Mouse (Mus musculus) left cerebral cortex, adult 18-20 months (tissue): Measurements from ENCODE around the gene Tmem26. TPM values are rescaled to one million over a fixed set of nuclear protein-coding genes. Genes with fewer than 3 reads are reported as not detected.
A peak's percentile ranks its signal among the peaks of the same experiment; 100 is the strongest.

ENCODE experiments used
- DNase-seq, 2 experiments: peaks; one replicate each; pipeline ENCODE4 v3.0.0; 2021 to 2022; ENCODE audit warnings: low spot score in 2 of 2, mixed read lengths in 1 of 2
- total RNA-seq, 2 experiments: library from RNA; stranded (reverse); gene quantifications; 2 replicates each; pipeline ENCODE4 v1.2.3; 2021

Tmem26 gene
- total RNA-seq, 2 experiments from 2014 or later: 0.12 TPM

- DNase-seq: no peak
Measured at GRCm38 (mm10) chr10:68750921-68751320, 27.5 kb downstream of the Tmem26 start.

- DNase-seq: peak; percentile 4 to 7
Measured at GRCm38 (mm10) chr10:68759238-68759637, 35.8 kb downstream of the Tmem26 start.

GRCm38 (mm10) chr10:68759789-68760188, 36.3 kb downstream of the Tmem26 start:
- no peak for DNase-seq

DNA sequence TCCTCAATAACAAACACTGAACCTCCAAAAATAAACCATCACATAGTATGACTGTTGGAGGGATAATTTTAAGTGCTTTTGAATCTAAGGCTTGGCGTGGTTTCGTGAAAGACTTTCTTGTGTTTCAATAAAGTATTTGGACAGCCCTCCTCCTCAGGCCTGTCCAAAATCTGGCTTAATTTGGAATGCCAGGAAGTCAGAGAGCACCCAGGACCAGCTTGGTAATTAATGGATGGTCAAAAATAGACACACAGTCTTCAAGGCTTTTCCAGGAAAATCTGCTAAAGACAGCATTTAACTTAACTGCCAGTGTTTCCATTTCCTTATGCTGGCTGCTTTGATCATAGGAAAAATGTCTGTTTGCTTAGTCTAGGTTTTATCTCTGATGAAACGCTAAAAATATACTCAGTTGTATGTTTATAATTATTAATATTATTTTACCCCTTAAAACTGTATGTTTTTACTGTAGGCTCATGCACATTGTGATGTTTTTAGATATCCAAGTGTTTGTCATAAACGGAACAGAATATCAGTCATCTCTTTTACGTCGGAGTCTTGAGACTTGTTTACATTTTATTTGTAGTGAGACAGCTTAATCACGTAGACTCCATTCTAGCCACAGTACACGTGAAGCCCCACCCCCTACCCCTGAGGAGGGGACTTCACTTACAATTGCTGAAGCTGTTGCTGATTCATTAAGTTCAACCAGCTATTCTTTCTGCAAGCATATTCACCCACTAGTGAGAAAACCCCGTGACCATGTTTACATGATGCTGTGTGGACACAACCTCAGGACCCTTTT, 57.8 kb downstream of the Tmem26 start:
- no peak for DNase-seq

DNA sequence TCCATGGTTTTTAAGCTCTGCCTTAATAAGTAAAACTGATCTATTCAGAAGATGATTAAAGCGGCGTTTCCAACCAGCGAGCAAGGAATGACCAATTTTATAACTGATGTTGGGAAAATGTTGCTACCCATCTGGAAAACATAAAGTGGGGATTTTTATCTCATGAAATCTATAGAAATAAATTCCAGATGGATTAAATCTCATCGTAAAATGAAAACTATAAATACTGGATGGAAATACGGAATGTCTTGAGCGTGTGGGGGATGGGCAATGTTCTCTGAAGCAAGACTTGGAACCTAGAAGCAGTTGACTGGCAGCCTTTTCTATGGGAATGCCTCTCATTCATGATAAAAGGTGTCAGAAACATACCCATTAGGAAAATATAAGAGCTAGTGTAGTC, 59.3 kb downstream of the Tmem26 start:
- DNase-seq: no peak

DNA sequence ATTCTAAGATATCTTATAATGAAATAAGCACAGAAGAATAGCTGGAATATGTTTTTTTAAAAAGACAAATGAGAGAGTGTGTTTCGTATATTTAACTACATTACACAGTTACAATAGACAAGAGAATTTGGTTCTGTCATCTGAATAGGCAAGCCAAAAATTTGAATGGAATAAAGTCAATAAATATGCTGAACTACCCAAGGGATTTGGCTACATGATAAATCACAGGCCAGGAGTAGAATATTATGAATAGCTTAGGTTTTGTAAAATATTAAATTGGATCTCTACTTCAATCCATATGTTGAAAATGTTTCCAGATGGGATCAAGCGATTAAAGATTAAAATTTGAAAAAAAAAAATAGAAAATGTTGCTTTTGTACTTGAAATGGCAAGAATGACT, 60.4 kb downstream of the Tmem26 start:
- DNase-seq: no peak

- DNase-seq: no peak
Measured at GRCm38 (mm10) chr10:68784463-68784862, 61.0 kb downstream of the Tmem26 start.

GRCm38 (mm10) chr10:68795466-68795865, 72.0 kb downstream of the Tmem26 start:
- DNase-seq: no peak

GRCm38 (mm10) chr10:68799883-68800282, 76.4 kb downstream of the Tmem26 start:
- DNase-seq: no peak

GRCm38 (mm10) chr10:68800339-68800738, 76.9 kb downstream of the Tmem26 start:
- DNase-seq: no peak

- no peak for DNase-seq
Measured at GRCm38 (mm10) chr10:68806328-68806727, 82.9 kb downstream of the Tmem26 start.

DNA sequence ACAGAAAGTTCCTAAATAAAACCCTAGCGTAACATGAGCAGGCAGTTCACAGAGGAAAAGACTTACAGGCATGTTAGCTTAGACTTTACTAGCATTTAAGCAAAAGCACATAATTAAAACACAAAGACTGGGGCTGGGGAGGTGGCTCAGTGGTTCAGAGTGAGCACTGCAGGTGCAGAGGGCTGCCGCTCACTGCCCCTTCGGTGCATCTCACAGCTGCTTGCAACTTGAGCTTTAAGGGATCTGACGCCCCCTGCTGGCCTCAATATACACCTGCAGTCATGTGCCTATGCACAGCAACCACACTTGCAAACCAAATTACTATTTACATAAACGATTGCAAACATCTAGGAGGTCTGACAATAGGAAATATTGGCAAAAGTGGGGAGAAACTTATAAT, 87.5 kb downstream of the Tmem26 start:
- DNase-seq: no peak

DNA sequence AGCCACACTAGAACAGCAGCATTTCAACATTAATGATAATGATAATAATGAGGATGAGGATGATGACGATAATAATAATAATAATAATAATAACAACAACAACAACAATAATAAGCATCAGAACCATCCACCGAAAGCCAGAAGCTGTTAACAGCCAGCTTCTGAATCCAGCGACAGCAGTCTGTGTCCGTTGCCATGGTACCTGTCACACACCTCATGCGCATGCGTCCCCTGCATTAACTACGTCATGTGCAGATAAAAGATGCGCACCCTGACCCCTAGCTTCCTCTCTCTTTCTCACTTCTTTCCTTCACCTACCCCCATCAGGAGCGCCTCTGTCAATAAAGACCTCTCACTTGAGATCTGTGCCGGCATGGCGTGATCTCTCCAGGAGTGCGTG, 89.3 kb downstream of the Tmem26 start:
- DNase-seq: no peak

- no peak for DNase-seq
Measured at GRCm38 (mm10) chr10:68817281-68817680, 93.8 kb downstream of the Tmem26 start.

DNA sequence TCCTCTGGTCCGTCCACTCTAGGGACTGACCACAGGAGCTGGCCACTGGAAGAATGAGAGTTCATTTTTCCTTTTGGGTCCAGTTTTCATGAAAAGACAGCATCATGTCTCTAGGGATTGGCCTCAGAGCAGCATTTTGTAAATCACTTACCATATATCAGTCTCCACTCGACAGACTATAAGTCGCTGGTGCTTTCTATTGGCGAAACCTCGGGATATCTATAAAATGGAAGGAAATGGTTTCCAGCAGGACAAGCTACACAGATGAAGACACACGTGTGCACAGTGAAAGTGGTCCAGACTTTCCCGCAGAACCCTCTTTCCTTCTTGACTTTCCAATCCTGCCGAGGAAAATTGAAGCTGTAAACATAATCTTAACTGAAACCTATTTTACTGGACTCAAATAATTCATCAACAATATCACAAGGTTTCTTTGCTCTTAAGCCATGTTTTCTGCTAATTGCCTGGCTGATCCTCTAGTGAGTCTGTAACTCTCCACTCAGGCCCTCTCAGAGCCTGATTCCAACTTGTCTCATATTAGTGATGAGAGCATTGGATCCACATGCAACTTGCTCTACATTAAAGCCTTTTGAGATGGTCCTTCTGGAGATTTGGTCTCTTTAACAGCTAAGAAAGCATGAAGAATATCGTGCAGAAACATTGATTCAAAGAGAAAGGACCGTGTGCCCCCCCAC, 94.8 kb downstream of the Tmem26 start:
- DNase-seq: no peak

DNA sequence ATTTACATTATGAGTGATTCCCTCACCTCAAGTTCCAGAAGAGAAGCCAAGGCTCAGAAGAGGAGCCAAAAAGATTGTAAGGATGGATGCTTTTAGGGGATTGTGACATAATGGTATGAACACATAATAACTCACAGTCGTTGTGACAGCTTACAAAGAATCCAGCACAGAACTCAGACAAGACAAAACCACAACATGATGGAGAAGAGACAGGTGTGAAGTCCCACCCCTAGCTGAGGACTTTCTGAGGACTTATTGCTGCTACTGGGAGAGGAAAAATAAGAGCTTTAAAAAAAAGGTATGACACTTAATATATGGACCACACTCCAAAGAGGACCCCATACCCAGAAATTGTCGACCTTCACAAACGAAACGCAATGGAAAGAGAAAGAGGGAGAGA, 101.1 kb downstream of the Tmem26 start:
- DNase-seq: no peak

Other genes starting within 250 kb of the Tmem26 start
- gene Cabcoco1, start 181.8 kb upstream of the Tmem26 start, total RNA-seq: 1 to 10 TPM; 1.7 to 2.5 TPM